Mouse (Mus musculus) forebrain, embryonic 15.5 days (tissue): ENCODE measurements around the gene Crispld2. TPM values are rescaled to one million over a fixed set of nuclear protein-coding genes. Genes with fewer than 3 reads are reported as not detected.

Experiments
- ATAC-seq: fragments of 200-750 bp; cut with Nextera tagmentation; replicated peaks from 2 replicates; pipeline ENCODE4 v1.8.0; 2017; ENCODE audit warnings: mild to moderate bottlenecking, moderate TSS enrichment, moderate library complexity
- H3K27ac ChIP-seq: fragments of 300-500 bp; sonication (generic); replicated peaks from 2 replicates; pipeline ENCODE4 v1.5.1; 2015; ENCODE audit warnings: mild to moderate bottlenecking, inconsistent platforms
- H3K27me3 ChIP-seq: fragments of 300-500 bp; sonication (generic); 2 replicates; pipeline ENCODE4 v1.6.1; 2015; ENCODE audit warnings: inconsistent platforms
- H3K36me3 ChIP-seq: fragments of 300-500 bp; sonication (generic); 2 replicates; pipeline ENCODE4 v1.6.1; 2015; ENCODE audit warnings: mild to moderate bottlenecking, inconsistent platforms
- H3K4me1 ChIP-seq: fragments of 300-500 bp; sonication (generic); 2 replicates; pipeline ENCODE4 v1.6.1; 2015; ENCODE audit warnings: inconsistent platforms
- H3K4me2 ChIP-seq: fragments of 300-500 bp; sonication (generic); replicated peaks from 2 replicates; pipeline ENCODE4 v1.6.1; 2015; ENCODE audit warnings: mild to moderate bottlenecking, inconsistent platforms
- H3K4me3 ChIP-seq: fragments of 300-500 bp; sonication (generic); 2 replicates; pipeline ENCODE4 v1.5.1; 2015; ENCODE audit warnings: mild to moderate bottlenecking, inconsistent platforms
- H3K9ac ChIP-seq: fragments of 300-500 bp; sonication (generic); replicated peaks from 2 replicates; pipeline ENCODE4 v1.6.1; 2015; ENCODE audit warnings: mild to moderate bottlenecking, inconsistent platforms
- H3K9me3 ChIP-seq: fragments of 300-500 bp; sonication (generic); 2 replicates; pipeline ENCODE4 v1.6.1; 2016; ENCODE audit warnings: inconsistent platforms
- WGBS: fragments of 180-500 bp; shearing (Covaris S2); methylation state at CpG from one replicate; pipeline ENCODE4 v1.1.7; 2015; ENCODE audit warnings: mixed read lengths; 5-methylcytosine and 5-hydroxymethylcytosine counted together
- polyA plus RNA-seq: library from polyadenylated mRNA; unstranded; fragments of >200 nt; fragmentation: Nextera tagmentation; extraction: Ambion mirVana; gene quantifications from 2 replicates; pipeline ENCODE4 v1.2.1, GENCODE M21; 2015

Crispld2 gene
- polyA plus RNA-seq, 1 experiment from 2014 or later: 1.2 TPM

- Histone ChIP-seq H3K9me3 (no peaks in the 10 kb centered on the region), H3K27me3 (no peaks in the 10 kb centered on the region), H3K4me2 (no peak overlapping the region), H3K9ac (no peak overlapping the region), H3K4me3 (no peak overlapping the region), H3K27ac (no peak overlapping the region), H3K4me1 (no peaks in the 10 kb centered on the region), H3K36me3 (no peaks in the 10 kb centered on the region)
- 91% methylated on average over 9 of the region's 9 CpGs for WGBS
- no peak for ATAC-seq
Measured at GRCm38 (mm10) chr8:119967435-119967834, 24.8 kb upstream of the Crispld2 start.

DNA sequence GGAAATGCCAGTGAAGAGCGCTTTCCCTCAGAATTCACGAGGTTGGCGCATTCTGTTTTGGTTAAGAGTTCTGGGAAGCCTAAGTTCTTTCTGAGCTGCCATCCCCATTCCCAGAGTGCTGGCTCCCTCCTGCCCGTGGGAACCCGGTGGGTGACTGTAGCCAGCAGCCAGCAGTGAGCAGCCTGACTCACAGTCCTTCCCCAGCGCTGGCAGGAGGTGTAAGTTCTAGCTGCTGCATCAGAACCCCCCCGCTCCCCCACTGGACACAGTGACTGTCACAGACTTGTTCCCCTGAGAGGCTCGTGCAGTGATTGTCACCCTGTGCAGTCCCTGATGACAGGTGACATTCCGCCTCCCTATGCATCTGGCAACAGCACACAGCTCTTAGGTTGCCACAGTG, 22.1 kb upstream of the Crispld2 start:
- H3K4me2 ChIP-seq: no peak overlapping the region
- H3K27ac ChIP-seq: no peak overlapping the region
- H3K36me3 ChIP-seq: no peaks in the 10 kb centered on the region
- no peaks in the 10 kb centered on the region for H3K27me3 ChIP-seq
- H3K9ac ChIP-seq: no peak overlapping the region
- no peaks in the 10 kb centered on the region for H3K9me3 ChIP-seq
- no peaks in the 10 kb centered on the region for H3K4me1 ChIP-seq
- 78% methylated on average over 9 of the region's 9 CpGs for WGBS
- H3K4me3 ChIP-seq: no peak overlapping the region
- ATAC-seq: no peak

DNA sequence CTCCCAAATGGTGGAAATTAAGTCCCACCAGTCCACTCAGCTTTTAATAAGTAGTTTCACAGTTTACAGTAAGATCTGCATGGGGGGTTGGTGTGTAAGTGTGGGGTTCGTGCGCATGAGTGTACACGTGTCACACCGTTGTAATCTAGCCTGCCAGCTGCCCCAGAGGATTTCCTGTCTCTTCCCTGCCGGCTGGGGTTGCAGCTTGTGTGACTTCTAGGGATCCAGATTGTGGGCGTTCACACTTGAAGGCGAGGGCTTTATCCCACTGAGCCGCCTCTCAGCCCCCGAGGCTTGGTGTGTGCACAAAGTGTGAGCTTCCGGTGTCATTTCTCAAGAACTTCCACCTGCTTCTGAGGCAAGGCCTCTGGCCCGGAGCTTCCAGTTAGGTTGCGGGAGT, 19.7 kb upstream of the Crispld2 start:
- no peaks in the 10 kb centered on the region for H3K36me3 ChIP-seq
- H3K9me3 ChIP-seq: no peaks in the 10 kb centered on the region
- no peak overlapping the region for H3K4me3 ChIP-seq
- H3K27ac ChIP-seq: no peak overlapping the region
- no peaks in the 10 kb centered on the region for H3K4me1 ChIP-seq
- H3K4me2 ChIP-seq: no peak overlapping the region
- H3K27me3 ChIP-seq: no peaks in the 10 kb centered on the region
- no peak for ATAC-seq
- WGBS: 79% methylated on average over 12 of the region's 12 CpGs
- H3K9ac ChIP-seq: no peak overlapping the region

GRCm38 (mm10) chr8:119978770-119979381, 13.4 kb upstream of the Crispld2 start:
- no peaks in the 10 kb centered on the region for H3K27me3 ChIP-seq
- no peak for ATAC-seq
- H3K4me3 ChIP-seq: no peak overlapping the region
- no peak overlapping the region for H3K4me2 ChIP-seq
- H3K4me1 ChIP-seq: no peaks in the 10 kb centered on the region
- H3K9ac ChIP-seq: no peak overlapping the region
- 73% methylated on average over 11 of the region's 11 CpGs for WGBS
- H3K27ac ChIP-seq: no peak overlapping the region
- H3K9me3 ChIP-seq: no peaks in the 10 kb centered on the region
- no peaks in the 10 kb centered on the region for H3K36me3 ChIP-seq

- Histone ChIP-seq H3K9ac (no peak overlapping the region), H3K27me3 (no peaks in the 10 kb centered on the region), H3K36me3 (no peaks in the 10 kb centered on the region), H3K4me1 (no peaks in the 10 kb centered on the region), H3K27ac (no peak overlapping the region), H3K4me2 (no peak overlapping the region), H3K9me3 (no peaks in the 10 kb centered on the region), H3K4me3 (no peak overlapping the region)
- ATAC-seq: no peak
- WGBS: 72% methylated on average over 4 of the region's 4 CpGs
Measured at GRCm38 (mm10) chr8:119981253-119981652, 11.0 kb upstream of the Crispld2 start.

GRCm38 (mm10) chr8:119984085-119984484, 8.2 kb upstream of the Crispld2 start:
- Histone ChIP-seq H3K4me2 (no peak overlapping the region), H3K4me3 (no peak overlapping the region), H3K36me3 (no peaks in the 10 kb centered on the region), H3K27ac (no peak overlapping the region), H3K9ac (no peak overlapping the region), H3K4me1 (no peaks in the 10 kb centered on the region), H3K9me3 (no peaks in the 10 kb centered on the region), H3K27me3 (no peaks in the 10 kb centered on the region)
- ATAC-seq: no peak

- H3K4me3 ChIP-seq: no peak overlapping the region
- H3K9ac ChIP-seq: no peak overlapping the region
- H3K4me2 ChIP-seq: no peak overlapping the region
- no peak overlapping the region for H3K27ac ChIP-seq
- H3K9me3 ChIP-seq: no peaks in the 10 kb centered on the region
- H3K4me1 ChIP-seq: no peaks in the 10 kb centered on the region
- no peak for ATAC-seq
- H3K36me3 ChIP-seq: no peaks in the 10 kb centered on the region
- WGBS: 77% methylated on average over 5 of the region's 5 CpGs
- H3K27me3 ChIP-seq: peaks cover 2% of the 10 kb centered on the region; the same call in 1 of the 2 replicates
Measured at GRCm38 (mm10) chr8:119986174-119986573, 6.1 kb upstream of the Crispld2 start.

DNA sequence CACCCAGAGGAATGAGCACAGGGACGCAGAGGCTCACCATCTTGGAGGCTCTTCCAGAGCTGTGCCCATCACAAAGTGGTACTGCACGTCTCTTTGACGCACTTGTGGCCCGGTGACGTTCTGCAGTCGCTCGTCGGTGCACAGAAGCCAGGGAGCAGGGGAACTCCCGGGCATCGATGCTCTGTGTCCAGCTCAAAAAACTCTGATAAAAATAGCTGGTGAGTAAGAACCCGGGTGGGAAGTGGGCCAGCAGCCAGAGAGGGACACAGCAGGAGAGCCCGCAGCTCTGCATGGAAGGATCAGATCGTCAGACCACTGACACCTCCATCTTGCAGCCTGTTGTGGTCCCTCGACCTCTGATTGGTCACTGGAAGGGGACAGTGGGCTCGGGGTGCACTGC, 4.2 kb upstream of the Crispld2 start:
- no peak overlapping the region for H3K4me2 ChIP-seq
- ATAC-seq: no peak
- H3K9ac ChIP-seq: no peak overlapping the region
- H3K36me3 ChIP-seq: no peaks in the 10 kb centered on the region
- H3K4me3 ChIP-seq: no peak overlapping the region
- H3K27me3 ChIP-seq: peaks cover 13% of the 10 kb centered on the region
- 71% methylated on average over 15 of the region's 15 CpGs for WGBS
- peaks cover 7% of the 10 kb centered on the region for H3K4me1 ChIP-seq
- H3K27ac ChIP-seq: no peak overlapping the region
- no peaks in the 10 kb centered on the region for H3K9me3 ChIP-seq

- Histone ChIP-seq H3K4me2 (no peak overlapping the region), H3K4me3 (no peak overlapping the region), H3K9me3 (no peaks in the 10 kb centered on the region), H3K27ac (no peak overlapping the region), H3K9ac (no peak overlapping the region), H3K36me3 (no peaks in the 10 kb centered on the region), H3K27me3 (peaks cover 25% of the 10 kb centered on the region), H3K4me1 (peaks cover 7% of the 10 kb centered on the region)
- no peak for ATAC-seq
- 85% methylated on average over 7 of the region's 7 CpGs for WGBS
Measured at GRCm38 (mm10) chr8:119994114-119994513, 1.9 kb downstream of the Crispld2 start.

DNA sequence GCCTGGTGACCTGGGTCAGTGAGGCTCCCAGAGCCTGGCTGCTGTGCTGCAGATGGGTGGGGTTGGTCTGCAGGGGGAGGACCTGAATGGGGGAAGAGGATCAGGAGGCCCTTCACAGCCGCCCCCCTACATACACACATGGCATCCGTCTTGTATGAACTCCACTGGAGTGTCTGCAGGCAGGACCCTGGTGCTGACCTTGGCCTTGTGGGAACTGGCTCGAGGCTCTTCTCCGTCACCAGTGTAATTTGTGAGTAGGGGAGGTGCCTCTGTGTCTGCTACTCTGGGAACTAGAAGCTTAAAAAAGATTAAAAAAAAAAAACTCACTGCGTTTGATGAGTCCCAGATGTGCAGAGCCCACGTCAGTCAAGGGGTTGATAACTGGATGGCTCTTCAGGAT, 2.3 kb downstream of the Crispld2 start:
- Histone ChIP-seq H3K27me3 (peaks cover 25% of the 10 kb centered on the region), H3K9ac (no peak overlapping the region), H3K4me3 (no peak overlapping the region), H3K27ac (no peak overlapping the region), H3K4me1 (peaks cover 7% of the 10 kb centered on the region), H3K4me2 (no peak overlapping the region), H3K9me3 (no peaks in the 10 kb centered on the region), H3K36me3 (no peaks in the 10 kb centered on the region)
- no peak for ATAC-seq
- 74% methylated on average over 6 of the region's 6 CpGs for WGBS

GRCm38 (mm10) chr8:119997266-119997665, 5.0 kb downstream of the Crispld2 start:
- no peaks in the 10 kb centered on the region for H3K36me3 ChIP-seq
- H3K9me3 ChIP-seq: no peaks in the 10 kb centered on the region
- ATAC-seq: no peak
- peaks cover 19% of the 10 kb centered on the region for H3K27me3 ChIP-seq
- no peak overlapping the region for H3K27ac ChIP-seq
- peaks cover 7% of the 10 kb centered on the region for H3K4me1 ChIP-seq
- WGBS: 89% methylated on average over 4 of the region's 4 CpGs
- no peak overlapping the region for H3K9ac ChIP-seq
- H3K4me2 ChIP-seq: no peak overlapping the region
- H3K4me3 ChIP-seq: no peak overlapping the region

GRCm38 (mm10) chr8:120000461-120000860, 8.2 kb downstream of the Crispld2 start:
- Histone ChIP-seq H3K4me2 (no peak overlapping the region), H3K4me3 (no peak overlapping the region), H3K27me3 (no peaks in the 10 kb centered on the region), H3K9me3 (no peaks in the 10 kb centered on the region), H3K9ac (no peak overlapping the region), H3K27ac (no peak overlapping the region), H3K4me1 (no peaks in the 10 kb centered on the region), H3K36me3 (no peaks in the 10 kb centered on the region)
- ATAC-seq: no peak
- 71% methylated on average over 8 of the region's 8 CpGs for WGBS

GRCm38 (mm10) chr8:120001712-120002111, 9.5 kb downstream of the Crispld2 start:
- Histone ChIP-seq H3K4me2 (no peak overlapping the region), H3K27ac (no peak overlapping the region), H3K9me3 (no peaks in the 10 kb centered on the region), H3K27me3 (no peaks in the 10 kb centered on the region), H3K36me3 (no peaks in the 10 kb centered on the region), H3K9ac (no peak overlapping the region), H3K4me1 (no peaks in the 10 kb centered on the region), H3K4me3 (no peak overlapping the region)
- ATAC-seq: no peak
- 66% methylated on average over 7 of the region's 7 CpGs for WGBS
